Mouse (Mus musculus) G1E (cell line): ENCODE data around the gene Pepd.

ENCODE experiments used
- CTCF ChIP-seq: IDR thresholded peaks from 2 replicates; pipeline ENCODE4 v1.5.1; 2012; ENCODE audit warnings: low read depth, low read length, inconsistent platforms, mixed read lengths
- GATA2 ChIP-seq: IDR thresholded peaks from 2 replicates; pipeline ENCODE4 v1.6.1; 2012; ENCODE audit warnings: low read depth, low read length, inconsistent platforms, borderline replicate concordance

- TF ChIP-seq CTCF (no peak), GATA2 (no peak)
These were observed 144.3 kb downstream of the Pepd start, which contains the start of gene Cebpg for GRCm38 (mm10) chr7:35056436-35056864.
